Mouse (Mus musculus) heart, embryonic 10.5 days (tissue): Measurements from ENCODE around the gene Hlcs. TPM values are rescaled to one million over a fixed set of nuclear protein-coding genes. Genes with fewer than 3 reads are reported as not detected.

Experiments used
- DNase-seq: peaks from one replicate; pipeline ENCODE4 v3.0.0-alpha.2; 2017; ENCODE audit warnings: low spot score
- H3K27ac ChIP-seq: fragments of 300-500 bp; sonication (generic); 2 replicates; pipeline ENCODE4 v1.5.1; 2016; ENCODE audit warnings: mild to moderate bottlenecking
- H3K27me3 ChIP-seq: fragments of 300-500 bp; sonication (generic); 2 replicates; pipeline ENCODE4 v1.6.1; 2016; ENCODE audit warnings: mild to moderate bottlenecking; ENCODE audit not compliant: poor library complexity, insufficient read depth, severe bottlenecking
- H3K36me3 ChIP-seq: fragments of 300-500 bp; sonication (generic); 2 replicates; pipeline ENCODE4 v1.6.1; 2016; ENCODE audit warnings: mild to moderate bottlenecking, moderate library complexity
- H3K4me1 ChIP-seq: fragments of 300-500 bp; sonication (generic); 2 replicates; pipeline ENCODE4 v1.6.1; 2016; ENCODE audit warnings: mild to moderate bottlenecking
- H3K4me3 ChIP-seq: fragments of 300-500 bp; sonication (generic); 2 replicates; pipeline ENCODE4 v1.5.1; 2016; ENCODE audit warnings: mild to moderate bottlenecking, moderate library complexity
- H3K9me3 ChIP-seq: fragments of 300-500 bp; sonication (generic); 2 replicates; pipeline ENCODE4 v1.6.1; 2016; ENCODE audit warnings: mild to moderate bottlenecking, moderate library complexity
- WGBS: fragments of 180-500 bp; shearing (Covaris S2); methylation state at CpG from one replicate; pipeline ENCODE4 v1.1.7; 2016; 5-methylcytosine and 5-hydroxymethylcytosine counted together
- polyA plus RNA-seq: library from polyadenylated mRNA; unstranded; fragments of >200 nt; fragmentation: Nextera tagmentation; extraction: Ambion mirVana; gene quantifications from 2 replicates; pipeline ENCODE4 v1.2.1, GENCODE M21; 2016

The Hlcs gene
- polyA plus RNA-seq, 1 experiment from 2014 or later, result 11.0 TPM

GRCm38 (mm10) chr16:94134218-94134617 lies 179.2 kb downstream of the Hlcs start:
- no peaks in the 10 kb centered on the region for H3K9me3 ChIP-seq
- no peaks in the 10 kb centered on the region; the same call in 1 of the 2 replicates for H3K27me3 ChIP-seq
- H3K36me3 ChIP-seq, result peaks cover 9% of the 10 kb centered on the region; the same call in 1 of the 2 replicates
- no peak overlapping the region for H3K27ac ChIP-seq
- DNase-seq, result no peak
- H3K4me3 ChIP-seq, result no peak overlapping the region
- 78% methylated on average over 10 of the region's 10 CpGs for WGBS
- no peaks in the 10 kb centered on the region for H3K4me1 ChIP-seq

- peaks cover 46% of the 10 kb centered on the region for H3K27me3 ChIP-seq
- H3K9me3 ChIP-seq, result no peaks in the 10 kb centered on the region
- H3K36me3 ChIP-seq, result 0 out of 2 replicates have a peak, but pooled peaks cover 4% of the 10 kb centered on the region
- no peak overlapping the region for H3K4me3 ChIP-seq
- H3K4me1 ChIP-seq, result peaks cover 19% of the 10 kb centered on the region
- 55% methylated on average over 2 of the region's 2 CpGs for WGBS
- H3K27ac ChIP-seq, result no peak overlapping the region
- no peak for DNase-seq
Measured at GRCm38 (mm10) chr16:94128236-94128835, 185.0 kb downstream of the Hlcs start.

- Histone ChIP-seq H3K27me3 (peaks cover 65% of the 10 kb centered on the region), H3K4me3 (peak overlapping the region; percentile 68), H3K36me3 (no peaks in the 10 kb centered on the region), H3K4me1 (peaks cover 19% of the 10 kb centered on the region), H3K9me3 (no peaks in the 10 kb centered on the region), H3K27ac (no peak overlapping the region)
- no peak for DNase-seq
- 53% methylated on average over 9 of the region's 9 CpGs for WGBS
Measured at GRCm38 (mm10) chr16:94126200-94126599, 187.2 kb downstream of the Hlcs start.

GRCm38 (mm10) chr16:94125172-94125981 lies 188.0 kb downstream of the Hlcs start:
- Histone ChIP-seq H3K27ac (peak overlapping the region; percentile 85), H3K9me3 (no peaks in the 10 kb centered on the region), H3K36me3 (no peaks in the 10 kb centered on the region), H3K4me1 (peaks cover 20% of the 10 kb centered on the region), H3K4me3 (peak overlapping the region; percentile 68), H3K27me3 (peaks cover 72% of the 10 kb centered on the region)
- no peak for DNase-seq
- under 1% methylated on average over 83 of the region's 83 CpGs for WGBS

GRCm38 (mm10) chr16:94123247-94123646 lies 190.1 kb downstream of the Hlcs start:
- Histone ChIP-seq H3K9me3 (no peaks in the 10 kb centered on the region), H3K27ac (no peak overlapping the region), H3K4me1 (peaks cover 17% of the 10 kb centered on the region), H3K36me3 (no peaks in the 10 kb centered on the region), H3K4me3 (no peak overlapping the region), H3K27me3 (peaks cover 86% of the 10 kb centered on the region)
- 75% methylated on average over 11 of the region's 11 CpGs for WGBS
- DNase-seq, result no peak

- DNase-seq, result no peak
- Histone ChIP-seq H3K36me3 (no peaks in the 10 kb centered on the region), H3K27me3 (peaks cover 80% of the 10 kb centered on the region), H3K9me3 (no peaks in the 10 kb centered on the region), H3K27ac (no peak overlapping the region), H3K4me1 (peaks cover 17% of the 10 kb centered on the region), H3K4me3 (no peak overlapping the region)
- 87% methylated on average over 3 of the region's 3 CpGs for WGBS
Measured at GRCm38 (mm10) chr16:94122347-94122746, 191.0 kb downstream of the Hlcs start.

- Histone ChIP-seq H3K4me3 (no peak overlapping the region), H3K4me1 (0 out of 2 replicates have a peak, but pooled peaks cover 3% of the 10 kb centered on the region), H3K36me3 (no peaks in the 10 kb centered on the region), H3K27me3 (peaks cover 61% of the 10 kb centered on the region), H3K9me3 (no peaks in the 10 kb centered on the region), H3K27ac (no peak overlapping the region)
- 100% methylated on average over 1 of the region's 1 CpGs for WGBS
- DNase-seq, result no peak
Measured at GRCm38 (mm10) chr16:94118394-94118793, 195.0 kb downstream of the Hlcs start.

GRCm38 (mm10) chr16:94117333-94117732 lies 196.0 kb downstream of the Hlcs start:
- Histone ChIP-seq H3K4me1 (0 out of 2 replicates have a peak, but pooled peaks cover 3% of the 10 kb centered on the region), H3K9me3 (no peaks in the 10 kb centered on the region), H3K27me3 (peaks cover 61% of the 10 kb centered on the region), H3K4me3 (no peak overlapping the region), H3K27ac (no peak overlapping the region), H3K36me3 (no peaks in the 10 kb centered on the region)
- 64% methylated on average over 6 of the region's 6 CpGs for WGBS
- DNase-seq, result no peak

GRCm38 (mm10) chr16:94114693-94115092 lies 198.7 kb downstream of the Hlcs start:
- no peak for DNase-seq
- Histone ChIP-seq H3K9me3 (no peaks in the 10 kb centered on the region), H3K27ac (no peak overlapping the region), H3K4me1 (no peaks in the 10 kb centered on the region), H3K27me3 (peaks cover 48% of the 10 kb centered on the region), H3K36me3 (no peaks in the 10 kb centered on the region), H3K4me3 (no peak overlapping the region)
- WGBS, result 64% methylated on average over 9 of the region's 9 CpGs

GRCm38 (mm10) chr16:94113160-94113559 lies 200.2 kb downstream of the Hlcs start:
- 81% methylated on average over 7 of the region's 7 CpGs for WGBS
- no peak overlapping the region for H3K27ac ChIP-seq
- H3K9me3 ChIP-seq, result no peaks in the 10 kb centered on the region
- no peak for DNase-seq
- no peaks in the 10 kb centered on the region for H3K36me3 ChIP-seq
- H3K4me1 ChIP-seq, result no peaks in the 10 kb centered on the region
- H3K4me3 ChIP-seq, result no peak overlapping the region
- peaks cover 44% of the 10 kb centered on the region for H3K27me3 ChIP-seq

GRCm38 (mm10) chr16:94097724-94098455 lies 215.5 kb downstream of the Hlcs start:
- no peaks in the 10 kb centered on the region for H3K36me3 ChIP-seq
- no peaks in the 10 kb centered on the region for H3K9me3 ChIP-seq
- WGBS, result 4% methylated on average over 12 of the region's 12 CpGs
- H3K27ac ChIP-seq, result no peak overlapping the region
- DNase-seq, result no peak
- H3K4me1 ChIP-seq, result peaks cover 24% of the 10 kb centered on the region
- peaks cover 78% of the 10 kb centered on the region for H3K27me3 ChIP-seq
- H3K4me3 ChIP-seq, result 0 out of 2 replicates have a peak overlapping the region, but pooled peaks have one; percentile 8

GRCm38 (mm10) chr16:94096479-94096878 lies 216.9 kb downstream of the Hlcs start:
- H3K9me3 ChIP-seq, result no peaks in the 10 kb centered on the region
- no peaks in the 10 kb centered on the region for H3K36me3 ChIP-seq
- peaks cover 90% of the 10 kb centered on the region for H3K27me3 ChIP-seq
- H3K4me3 ChIP-seq, result no peak overlapping the region
- H3K4me1 ChIP-seq, result peaks cover 24% of the 10 kb centered on the region
- 3% methylated on average over 14 of the region's 14 CpGs for WGBS
- no peak for DNase-seq
- H3K27ac ChIP-seq, result no peak overlapping the region
